Mouse (Mus musculus) embryonic facial prominence, embryonic 15.5 days (tissue): ENCODE data around the gene Shisa6. TPM values are rescaled to one million over a fixed set of nuclear protein-coding genes. Genes with fewer than 3 reads are reported as not detected.

Experiments used
- ATAC-seq: fragments of 200-750 bp; cut with Nextera tagmentation; 2 replicates; pipeline ENCODE4 v1.8.0; 2017; ENCODE audit warnings: low read depth, moderate TSS enrichment; ENCODE audit not compliant: insufficient number of reproducible peaks, low FRiP score, low TSS enrichment
- H3K27ac ChIP-seq: fragments of 300-500 bp; sonication (generic); replicated peaks from 2 replicates; pipeline ENCODE4 v1.5.1; 2015; ENCODE audit warnings: mild to moderate bottlenecking, inconsistent platforms
- H3K27me3 ChIP-seq: fragments of 300-500 bp; sonication (generic); 2 replicates; pipeline ENCODE4 v1.6.1; 2015; ENCODE audit warnings: inconsistent platforms
- H3K36me3 ChIP-seq: fragments of 300-500 bp; sonication (generic); 2 replicates; pipeline ENCODE4 v1.6.1; 2015; ENCODE audit warnings: mild to moderate bottlenecking, inconsistent platforms
- H3K4me1 ChIP-seq: fragments of 300-500 bp; sonication (generic); 2 replicates; pipeline ENCODE4 v1.6.1; 2015; ENCODE audit warnings: inconsistent platforms
- H3K4me2 ChIP-seq: fragments of 300-500 bp; sonication (generic); replicated peaks from 2 replicates; pipeline ENCODE4 v1.6.1; 2015; ENCODE audit warnings: mild to moderate bottlenecking, inconsistent platforms
- H3K4me3 ChIP-seq: fragments of 300-500 bp; sonication (generic); replicated peaks from 2 replicates; pipeline ENCODE4 v1.5.1; 2015; ENCODE audit warnings: mild to moderate bottlenecking, inconsistent platforms
- H3K9ac ChIP-seq: fragments of 300-500 bp; sonication (generic); 2 replicates; pipeline ENCODE4 v1.6.1; 2015; ENCODE audit warnings: inconsistent platforms
- H3K9me3 ChIP-seq: fragments of 300-500 bp; sonication (generic); replicated peaks from 2 replicates; pipeline ENCODE4 v1.6.1; 2016; ENCODE audit warnings: inconsistent platforms
- WGBS: fragments of 180-500 bp; shearing (Covaris S2); methylation state at CpG from one replicate; pipeline ENCODE4 v1.1.7; 2015; 5-methylcytosine and 5-hydroxymethylcytosine counted together
- polyA plus RNA-seq: library from polyadenylated mRNA; unstranded; fragments of >200 nt; fragmentation: Nextera tagmentation; extraction: Ambion mirVana; gene quantifications from 2 replicates; pipeline ENCODE4 v1.2.1, GENCODE M21; 2015

The Shisa6 gene
- polyA plus RNA-seq, 1 experiment from 2014 or later, result 0.07 TPM

GRCm38 (mm10) chr11:66222133-66222532, 303.6 kb downstream of the Shisa6 start:
- no peak for ATAC-seq
- Histone ChIP-seq H3K4me2 (no peak overlapping the region), H3K4me1 (no peaks in the 10 kb centered on the region), H3K27ac (no peak overlapping the region), H3K4me3 (no peak overlapping the region), H3K27me3 (no peaks in the 10 kb centered on the region), H3K9ac (no peak overlapping the region), H3K9me3 (no peaks in the 10 kb centered on the region), H3K36me3 (no peaks in the 10 kb centered on the region)
- 72% methylated on average over 1 of the region's 1 CpGs for WGBS

GRCm38 (mm10) chr11:66218469-66218868, 307.3 kb downstream of the Shisa6 start:
- ATAC-seq, result no peak
- 77% methylated on average over 3 of the region's 3 CpGs for WGBS
- no peak overlapping the region for H3K9ac ChIP-seq
- H3K36me3 ChIP-seq, result no peaks in the 10 kb centered on the region
- no peaks in the 10 kb centered on the region for H3K27me3 ChIP-seq
- H3K4me2 ChIP-seq, result no peak overlapping the region
- no peak overlapping the region for H3K4me3 ChIP-seq
- H3K4me1 ChIP-seq, result no peaks in the 10 kb centered on the region
- H3K27ac ChIP-seq, result no peak overlapping the region
- H3K9me3 ChIP-seq, result no peaks in the 10 kb centered on the region

- no peak overlapping the region for H3K4me2 ChIP-seq
- H3K27ac ChIP-seq, result no peak overlapping the region
- H3K4me1 ChIP-seq, result no peaks in the 10 kb centered on the region
- no peaks in the 10 kb centered on the region for H3K9me3 ChIP-seq
- no peaks in the 10 kb centered on the region for H3K27me3 ChIP-seq
- ATAC-seq, result no peak
- H3K36me3 ChIP-seq, result no peaks in the 10 kb centered on the region
- WGBS, result 69% methylated on average over 3 of the region's 3 CpGs
- H3K4me3 ChIP-seq, result no peak overlapping the region
- H3K9ac ChIP-seq, result no peak overlapping the region
These were observed 337.0 kb downstream of the Shisa6 start for GRCm38 (mm10) chr11:66188627-66189287.

- ATAC-seq, result no peak
- H3K4me1 ChIP-seq, result no peaks in the 10 kb centered on the region
- H3K9ac ChIP-seq, result no peak overlapping the region
- H3K9me3 ChIP-seq, result no peaks in the 10 kb centered on the region
- H3K36me3 ChIP-seq, result no peaks in the 10 kb centered on the region
- WGBS, result 77% methylated on average over 2 of the region's 2 CpGs
- no peaks in the 10 kb centered on the region for H3K27me3 ChIP-seq
- no peak overlapping the region for H3K4me3 ChIP-seq
- H3K27ac ChIP-seq, result no peak overlapping the region
- H3K4me2 ChIP-seq, result no peak overlapping the region
These were observed 337.6 kb downstream of the Shisa6 start for GRCm38 (mm10) chr11:66188146-66188545.

- no peaks in the 10 kb centered on the region for H3K9me3 ChIP-seq
- no peak overlapping the region for H3K4me3 ChIP-seq
- no peaks in the 10 kb centered on the region for H3K36me3 ChIP-seq
- no peak for ATAC-seq
- no peaks in the 10 kb centered on the region for H3K27me3 ChIP-seq
- no peak overlapping the region for H3K27ac ChIP-seq
- no peak overlapping the region for H3K9ac ChIP-seq
- 70% methylated on average over 2 of the region's 2 CpGs for whole genome bisulfite sequencing
- no peaks in the 10 kb centered on the region for H3K4me1 ChIP-seq
- H3K4me2 ChIP-seq, result no peak overlapping the region
These were observed 348.0 kb downstream of the Shisa6 start for GRCm38 (mm10) chr11:66177781-66178180.

- H3K36me3 ChIP-seq, result no peaks in the 10 kb centered on the region
- H3K9ac ChIP-seq, result no peak within 1 kb of the TSS
- peak within 1 kb of the TSS; percentile 98 for H3K4me2 ChIP-seq
- WGBS, result under 1% methylated on average over 53 of the region's 53 CpGs
- 0 out of 2 replicates have a peak, but pooled peaks cover 5% of the 10 kb centered on the region for H3K27me3 ChIP-seq
- 0 out of 2 replicates have a peak, but pooled peaks cover 7% of the 10 kb centered on the region for H3K4me1 ChIP-seq
- ATAC-seq, result peak; percentile 91
- H3K9me3 ChIP-seq, result no peaks in the 10 kb centered on the region
- no peak within 1 kb of the TSS for H3K27ac ChIP-seq
- H3K4me3 ChIP-seq, result peak within 1 kb of the TSS; percentile 50
These were observed 357.7 kb downstream of the Shisa6 start, which contains the start of gene Dnah9 for GRCm38 (mm10) chr11:66167801-66168651. Gene Dnah9 (minus strand): TSS chr11:66168551.

GRCm38 (mm10) chr11:66164022-66164421, 361.7 kb downstream of the Shisa6 start:
- WGBS, result 79% methylated on average over 2 of the region's 2 CpGs
- Histone ChIP-seq H3K4me2 (no peak overlapping the region), H3K27ac (no peak overlapping the region), H3K27me3 (0 out of 2 replicates have a peak, but pooled peaks cover 5% of the 10 kb centered on the region), H3K9me3 (no peaks in the 10 kb centered on the region), H3K36me3 (no peaks in the 10 kb centered on the region), H3K4me3 (no peak overlapping the region), H3K9ac (no peak overlapping the region), H3K4me1 (0 out of 2 replicates have a peak, but pooled peaks cover 7% of the 10 kb centered on the region)
- no peak for ATAC-seq
